Mouse (Mus musculus) layer of hippocampus, adult 8-10 months (tissue): ENCODE results near the gene Ranbp9. TPM values are rescaled to one million over a fixed set of nuclear protein-coding genes. Genes with fewer than 3 reads are reported as not detected.

Source experiments
- DNase-seq, 2 experiments: peaks; one replicate each; pipeline ENCODE4 v3.0.0; 2022; ENCODE audit warnings: low spot score in 2 of 2
- total RNA-seq, 4 experiments: library from RNA; stranded (reverse); gene quantifications; 2 replicates each; pipeline ENCODE4 v1.2.4; 2022

The Ranbp9 gene
- 100 to 1,000 TPM in 2 of 4 experiments, 10 to 100 TPM in 2; 89.6 to 111 (median 99.4) TPM for total RNA-seq

- DNase-seq = peak; percentile 44 to 65
Measured at GRCm38 (mm10) chr13:43480957-43481858, at the start of gene Ranbp9. TSS of gene Ranbp9 (minus strand) at chr13:43481282.

DNA sequence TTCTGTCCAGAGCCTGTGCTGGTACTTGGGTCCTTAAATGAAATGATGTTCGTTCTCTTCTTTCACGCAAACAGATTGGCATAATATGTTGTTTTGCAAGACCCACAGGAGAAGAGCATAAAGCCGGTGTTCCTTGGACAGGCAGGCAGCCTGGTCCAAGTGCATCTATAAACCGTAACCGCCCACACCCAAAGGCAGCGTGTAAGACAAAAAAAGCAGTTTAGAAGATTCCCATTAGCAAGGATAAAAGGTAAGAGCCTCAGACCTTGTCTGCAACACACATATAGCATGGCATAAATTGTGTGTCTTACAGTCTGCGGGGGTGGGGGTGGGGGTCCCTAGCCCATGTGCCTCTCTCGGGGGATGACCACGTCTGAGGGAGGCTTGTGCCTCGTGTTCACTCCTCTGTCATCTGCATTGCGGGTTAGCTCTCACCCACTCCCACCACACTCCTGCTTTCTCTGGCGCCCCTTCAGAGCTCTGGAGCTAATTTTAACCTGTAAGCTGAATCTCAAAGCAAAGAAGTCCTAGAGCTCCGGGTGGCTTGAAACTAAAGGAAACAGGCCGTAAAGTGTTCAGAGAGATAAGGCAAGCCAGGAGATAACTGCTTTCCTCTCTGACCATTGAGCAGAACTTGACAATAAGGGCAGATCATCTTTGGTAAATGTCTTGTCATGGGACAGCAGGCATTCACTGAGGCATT lies 49.2 kb upstream of the Ranbp9 start:
- DNase-seq = peak in 1 of 2 experiments; percentile 52

DNA sequence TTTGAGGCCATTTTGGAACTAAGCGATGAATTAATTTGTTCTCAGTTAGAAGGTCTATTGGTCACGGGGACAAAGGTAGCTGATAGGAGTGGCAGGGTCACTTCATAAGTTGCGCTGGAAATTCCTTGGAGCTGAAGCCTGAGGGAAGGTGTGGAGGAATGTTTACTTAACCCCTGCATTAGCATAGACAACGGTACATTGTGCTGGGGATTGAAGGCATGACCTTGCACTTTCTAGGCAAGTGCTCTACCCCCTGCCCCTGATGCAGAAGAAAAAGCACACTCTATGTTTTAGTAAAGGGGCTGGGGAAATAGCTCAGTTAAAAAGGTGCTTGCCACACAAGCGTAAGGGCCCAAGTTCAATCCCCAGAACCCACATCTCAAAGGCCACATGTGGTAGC lies 45.2 kb upstream of the Ranbp9 start:
- DNase-seq = no peak

GRCm38 (mm10) chr13:43525363-43526134 lies 44.5 kb upstream of the Ranbp9 start:
- peak; percentile 42 to 62 for DNase-seq

GRCm38 (mm10) chr13:43524491-43525362 lies 43.6 kb upstream of the Ranbp9 start:
- peak in 1 of 2 experiments; percentile 70 for DNase-seq

- no peak for DNase-seq
Measured at GRCm38 (mm10) chr13:43523906-43524480, 42.9 kb upstream of the Ranbp9 start.

DNA sequence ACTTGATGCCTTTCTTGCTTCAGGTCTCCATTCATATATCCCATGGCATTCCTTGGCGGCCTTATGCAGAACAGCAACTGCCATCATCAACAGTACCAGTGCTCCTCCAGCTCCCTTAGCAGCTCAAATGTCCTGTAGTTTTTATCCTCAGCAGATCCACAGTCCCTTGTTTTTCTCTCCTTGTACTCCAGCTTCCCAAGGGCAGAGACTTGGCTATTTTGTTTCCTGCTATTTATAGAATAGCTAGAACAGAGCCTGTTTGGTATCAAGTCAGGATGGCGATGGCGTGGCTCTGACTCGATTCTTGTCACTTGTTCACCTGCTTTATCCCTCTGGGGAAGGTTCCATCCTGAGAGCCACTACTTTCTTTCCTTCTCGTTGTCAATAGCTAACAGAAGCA lies 40.9 kb upstream of the Ranbp9 start:
- no peak for DNase-seq

DNA sequence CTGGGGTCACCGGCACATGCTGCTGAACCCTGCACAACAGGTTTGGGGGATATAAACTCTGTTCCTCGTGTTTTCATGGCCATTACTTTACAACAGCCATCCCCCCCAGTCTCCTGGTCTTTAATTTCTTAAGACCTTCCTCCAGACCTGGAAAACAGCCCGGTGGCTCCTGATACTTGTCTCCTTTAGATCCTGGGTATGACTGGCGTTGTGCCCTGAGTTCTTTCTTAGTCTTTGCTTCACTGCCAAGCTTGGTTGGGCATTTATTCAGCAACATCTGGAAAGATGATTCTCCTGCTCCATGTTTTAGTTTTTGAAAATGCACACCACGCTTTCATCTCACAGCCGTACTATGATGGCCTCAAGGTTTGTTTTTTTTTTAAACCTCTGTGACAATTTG lies 38.2 kb upstream of the Ranbp9 start:
- no peak for DNase-seq

DNA sequence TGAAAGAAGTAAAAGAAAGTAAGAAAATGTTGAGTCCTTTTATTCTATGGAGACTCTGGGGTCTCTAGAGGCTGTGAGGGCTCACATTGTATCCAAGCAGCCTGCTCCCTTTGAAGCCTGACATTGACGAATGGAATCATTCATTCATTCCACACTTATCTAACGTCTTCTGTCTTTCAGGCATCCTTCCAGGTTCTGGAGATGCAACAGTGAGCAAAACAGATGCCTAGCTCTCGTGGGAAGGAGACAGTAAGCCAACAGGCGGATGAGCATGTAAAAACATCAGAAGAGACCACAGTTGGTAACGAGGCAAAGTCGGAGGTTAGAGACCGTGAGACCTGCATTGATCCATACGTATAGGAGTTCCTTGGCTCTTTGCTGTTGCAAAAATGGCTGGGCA lies 36.3 kb upstream of the Ranbp9 start:
- DNase-seq = no peak

DNA sequence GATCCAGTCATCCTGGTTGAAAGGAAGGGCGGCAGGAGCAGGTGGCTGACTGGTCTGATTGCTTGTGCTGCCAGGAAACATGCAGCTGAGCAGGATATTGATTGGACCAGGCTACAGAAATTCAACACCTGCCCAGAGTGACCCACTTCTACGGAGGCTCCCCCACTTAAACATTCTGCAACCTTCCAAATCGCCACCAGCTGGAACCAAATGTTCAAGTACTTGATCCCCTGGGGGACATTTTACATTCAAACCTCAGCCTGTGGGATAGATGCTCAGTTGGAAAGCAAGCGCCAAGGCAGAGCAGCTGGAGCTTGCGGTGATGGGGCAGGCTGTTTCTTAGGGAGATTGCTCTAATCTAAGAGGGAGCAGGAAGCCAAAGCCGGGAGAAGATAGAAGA lies 35.8 kb upstream of the Ranbp9 start:
- no peak for DNase-seq

DNA sequence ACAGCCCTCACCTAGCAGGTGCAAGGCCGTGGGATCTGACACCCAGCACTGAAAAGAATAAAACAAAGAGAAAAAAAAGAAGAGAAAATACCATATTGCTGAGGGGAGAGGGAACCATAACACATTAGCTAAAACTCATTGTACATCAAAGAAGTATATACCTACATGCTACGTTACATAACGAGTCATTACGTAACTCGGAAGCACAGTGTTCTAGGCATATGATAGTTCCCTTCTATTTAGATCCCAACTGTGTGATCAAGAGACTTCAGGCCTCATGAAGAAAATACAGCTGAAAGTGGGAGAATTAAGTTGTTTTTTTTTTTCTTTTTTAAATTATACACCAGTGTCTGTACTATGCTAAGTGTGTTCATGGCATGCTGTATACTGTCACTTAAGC lies 35.0 kb upstream of the Ranbp9 start:
- DNase-seq = no peak

DNA sequence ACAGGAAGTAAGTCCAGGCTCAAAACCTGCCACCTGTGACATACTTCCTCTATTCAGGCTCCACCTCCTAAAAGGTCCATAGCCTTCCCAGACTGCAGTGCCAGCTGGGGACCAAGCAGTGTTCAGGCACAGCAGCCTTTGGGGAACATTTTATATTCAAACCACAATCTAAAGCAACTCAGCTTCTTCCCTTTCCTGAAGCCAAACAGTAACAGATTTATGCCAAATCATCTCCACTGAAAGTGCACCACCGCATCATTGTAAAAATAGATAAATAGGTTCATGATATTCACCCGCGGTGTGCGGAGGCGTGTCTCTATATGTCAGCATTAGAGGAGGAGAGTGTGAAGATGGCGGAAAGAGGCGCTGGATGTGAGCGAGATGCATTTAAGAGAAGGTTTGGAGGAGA lies 33.9 kb upstream of the Ranbp9 start:
- no peak for DNase-seq

GRCm38 (mm10) chr13:43512736-43513135 lies 31.7 kb upstream of the Ranbp9 start:
- no peak for DNase-seq

DNA sequence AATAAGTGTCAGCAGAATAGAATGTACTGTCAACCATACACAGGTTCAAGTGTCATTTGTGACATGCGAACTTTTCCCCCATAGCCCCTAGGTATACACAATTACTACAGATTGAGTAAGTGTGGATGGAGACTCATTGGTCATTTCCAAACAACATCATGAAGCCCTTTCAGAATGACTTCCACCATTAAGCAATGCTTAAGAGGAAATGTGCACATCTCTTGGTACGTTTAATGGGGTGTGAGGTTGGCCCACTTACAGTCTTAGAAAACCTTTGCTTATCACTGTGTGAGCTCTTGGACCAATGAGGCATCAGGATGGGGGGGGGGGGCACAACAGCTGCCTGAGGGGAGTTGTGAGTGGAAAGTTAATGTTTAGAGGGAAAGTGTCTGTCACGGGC lies 24.7 kb upstream of the Ranbp9 start:
- DNase-seq = no peak

- no peak for DNase-seq
Measured at GRCm38 (mm10) chr13:43503395-43503850, 22.3 kb upstream of the Ranbp9 start.

- no peak for DNase-seq
Measured at GRCm38 (mm10) chr13:43501601-43502000, 20.5 kb upstream of the Ranbp9 start.

GRCm38 (mm10) chr13:43500483-43500850 lies 19.4 kb upstream of the Ranbp9 start:
- DNase-seq = no peak

- no peak for DNase-seq
Measured at GRCm38 (mm10) chr13:43499731-43500482, 18.8 kb upstream of the Ranbp9 start.

GRCm38 (mm10) chr13:43498849-43499248 lies 17.8 kb upstream of the Ranbp9 start:
- peak; percentile 62 to 64 for DNase-seq

DNA sequence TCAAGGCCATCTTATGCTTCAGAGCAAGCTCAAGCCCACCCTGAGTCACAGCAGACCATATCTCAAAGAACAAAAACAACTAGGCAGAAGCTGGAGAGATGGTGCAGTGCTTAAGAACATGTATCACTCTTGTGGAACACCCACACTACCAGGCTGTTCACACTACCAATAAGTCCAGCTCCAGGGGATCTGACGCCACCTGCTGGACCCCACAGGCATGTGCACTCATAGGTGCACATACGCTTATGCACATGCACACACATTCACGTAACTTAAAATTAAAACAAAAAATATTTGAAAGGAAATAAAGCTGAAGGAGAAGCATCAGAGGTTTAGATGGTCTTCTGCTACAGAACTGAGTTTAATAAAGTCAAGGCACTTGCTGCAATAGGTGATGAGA lies 16.7 kb upstream of the Ranbp9 start:
- DNase-seq = no peak
